Mouse (Mus musculus): ENCODE measurements at regions not wholly inside any gene's neighbourhood (a gene's known extent, or its start where the extent isn't known, plus 50 kb on each side); places are given as distances from the start of the nearest gene placed in this dataset.
"Not testable (repeated sequence)": the region's sequence is repeated elsewhere in the genome, so short reads cannot be mapped to it uniquely, and the experiment has no call there.

GRCm38 (mm10) chr6:22523582-22524234 is 167.7 kb upstream of the Fam3c start:
- in situ Hi-C loops (cut with MboI; ENCODE audit: unreplicated experiment in 2 of 2), result loop anchor here in 1 of 2 experiments (25.0 kb wide), 1 partner anchor 736 kb away; no protein-coding TSS in a partner anchor

- in situ Hi-C loops (cut with MboI; ENCODE audit: unreplicated experiment in 2 of 2), result loop anchor here in 1 of 2 experiments (25.0 kb wide), 1 partner anchor 720 kb away; no protein-coding TSS in a partner anchor
Measured at GRCm38 (mm10) chr6:22506871-22507270, 150.8 kb upstream of the Fam3c start.

GRCm38 (mm10) chr6:22497306-22497705 is 141.3 kb upstream of the Fam3c start:
- in situ Hi-C loops (cut with MboI; ENCODE audit: unreplicated experiment in 2 of 2), result loop anchor here in 1 of 2 experiments (5.0 kb wide), 1 partner anchor 375 kb away; no protein-coding TSS in a partner anchor

DNA sequence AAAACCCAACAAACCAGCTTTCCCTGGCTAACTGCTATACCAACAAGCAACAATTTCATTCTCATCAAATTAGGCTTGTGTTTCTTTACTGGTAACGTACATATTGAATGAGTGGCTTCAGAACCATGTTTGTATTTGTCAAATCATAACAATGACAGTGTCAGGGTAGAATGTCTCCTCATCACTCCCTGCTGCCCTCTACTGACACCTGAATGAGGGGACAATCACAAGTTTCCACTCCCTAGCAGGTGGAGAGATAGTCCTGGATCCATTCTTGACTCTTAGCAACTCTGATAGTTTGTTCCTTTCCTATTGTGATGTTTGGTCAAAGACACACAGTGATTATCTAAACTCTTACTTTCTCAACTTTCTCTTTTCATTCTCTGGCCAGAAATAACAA is 140.4 kb upstream of the Fam3c start:
- in situ Hi-C loops (cut with MboI; ENCODE audit: unreplicated experiment in 2 of 2), result loop anchor here in 1 of 2 experiments (5.0 kb wide), 1 partner anchor 374 kb away; no protein-coding TSS in a partner anchor

- in situ Hi-C loops (cut with MboI; ENCODE audit: unreplicated experiment in 2 of 2), result loop anchor here (5.0 kb wide), 3 partner anchors 86 to 371 kb away; no protein-coding TSS in a partner anchor
Measured at GRCm38 (mm10) chr6:22493632-22494260, 137.7 kb upstream of the Fam3c start.

- in situ Hi-C loops (cut with MboI; ENCODE audit: unreplicated experiment in 2 of 2), result loop anchor here (5.0 kb wide), 3 partner anchors 86 to 371 kb away; no protein-coding TSS in a partner anchor
Measured at GRCm38 (mm10) chr6:22492896-22493295, 136.9 kb upstream of the Fam3c start.

- in situ Hi-C loops (cut with MboI; ENCODE audit: unreplicated experiment in 2 of 2), result loop anchor here (5.0 kb wide), 3 partner anchors 83 to 368 kb away; no protein-coding TSS in a partner anchor
Measured at GRCm38 (mm10) chr6:22490762-22491161, 134.7 kb upstream of the Fam3c start.

DNA sequence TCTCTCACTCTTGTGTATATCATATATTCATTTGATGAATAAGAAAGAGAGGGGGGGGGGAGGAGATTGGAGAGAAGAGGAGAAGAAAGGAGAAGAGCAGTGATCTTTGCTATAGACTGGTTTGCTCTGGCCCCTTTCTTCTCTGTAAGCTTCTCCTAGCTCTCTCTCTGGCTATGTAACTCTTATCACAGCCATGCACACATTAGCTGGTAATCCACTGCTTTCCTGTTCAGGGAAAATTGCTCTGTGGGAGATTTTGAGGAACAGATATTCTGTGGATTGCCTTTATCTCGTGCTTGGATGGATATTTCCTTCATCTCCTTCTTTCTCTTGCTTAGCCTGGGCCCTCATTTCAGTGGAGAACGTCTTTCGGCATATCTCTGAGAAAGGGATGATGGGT is 131.4 kb upstream of the Fam3c start:
- in situ Hi-C loops (cut with MboI; ENCODE audit: unreplicated experiment in 2 of 2), result no loop called here

DNA sequence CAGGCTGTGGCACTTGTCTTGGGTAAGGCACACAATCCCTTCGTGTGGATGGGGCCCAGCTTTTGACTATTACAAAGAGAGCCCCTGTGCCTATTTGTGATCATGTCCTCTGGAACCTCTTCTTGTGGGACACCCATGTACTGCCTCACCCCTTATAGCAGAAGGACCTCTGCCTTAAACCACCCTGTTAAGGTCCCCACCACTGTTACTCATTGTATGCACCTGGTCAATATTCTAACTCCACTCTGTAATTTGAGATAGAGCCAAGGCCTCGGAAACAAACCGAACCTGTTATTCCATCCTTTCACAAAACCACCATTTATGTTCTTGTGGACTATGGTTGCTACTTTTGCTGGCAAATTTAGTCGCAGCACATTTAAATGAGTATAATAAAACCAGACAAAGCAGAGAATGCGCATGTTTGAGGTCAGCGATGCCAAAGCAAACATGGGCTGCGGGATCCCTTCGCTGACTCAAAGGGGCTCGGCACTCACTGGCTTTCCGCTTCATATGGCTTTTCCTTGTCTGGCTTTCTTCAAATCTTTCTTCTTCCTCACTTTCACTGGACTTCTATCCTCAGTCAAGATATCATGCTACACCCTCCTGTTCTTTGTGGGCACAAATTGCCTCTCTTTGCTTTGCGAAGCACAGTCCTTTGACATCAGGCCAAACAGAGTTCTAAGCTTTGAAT is 129.9 kb upstream of the Fam3c start:
- in situ Hi-C loops (cut with MboI; ENCODE audit: unreplicated experiment in 2 of 2), result no loop called here

DNA sequence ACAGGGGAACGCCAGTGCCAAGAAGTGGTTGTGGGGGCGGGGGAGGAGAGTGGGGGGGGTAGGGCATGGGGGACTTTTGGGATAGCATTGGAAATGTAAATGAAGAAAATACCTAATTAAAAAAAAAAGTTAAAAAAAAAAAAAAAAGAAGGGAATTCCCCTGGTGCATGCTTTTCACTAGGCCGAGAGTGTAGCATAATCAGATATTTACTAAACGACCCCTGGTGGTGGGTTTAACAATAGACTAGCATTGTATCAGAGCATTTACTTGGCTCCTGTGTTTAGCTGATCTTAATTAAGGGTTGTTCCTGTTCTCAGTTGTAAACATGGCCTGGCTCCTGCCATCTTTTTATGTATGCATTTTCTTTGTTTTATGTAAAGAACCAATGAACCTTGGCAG is 126.2 kb upstream of the Fam3c start:
- in situ Hi-C loops (cut with MboI; ENCODE audit: unreplicated experiment in 2 of 2), result not testable (repeated sequence)

GRCm38 (mm10) chr6:22474604-22475003 is 118.6 kb upstream of the Fam3c start:
- in situ Hi-C loops (cut with MboI; ENCODE audit: unreplicated experiment in 2 of 2), result loop anchor here in 1 of 2 experiments (10.0 to 25.0 kb wide), 2 partner anchors 120 to 512 kb away; partner anchors contain the start of gene Fam3c

DNA sequence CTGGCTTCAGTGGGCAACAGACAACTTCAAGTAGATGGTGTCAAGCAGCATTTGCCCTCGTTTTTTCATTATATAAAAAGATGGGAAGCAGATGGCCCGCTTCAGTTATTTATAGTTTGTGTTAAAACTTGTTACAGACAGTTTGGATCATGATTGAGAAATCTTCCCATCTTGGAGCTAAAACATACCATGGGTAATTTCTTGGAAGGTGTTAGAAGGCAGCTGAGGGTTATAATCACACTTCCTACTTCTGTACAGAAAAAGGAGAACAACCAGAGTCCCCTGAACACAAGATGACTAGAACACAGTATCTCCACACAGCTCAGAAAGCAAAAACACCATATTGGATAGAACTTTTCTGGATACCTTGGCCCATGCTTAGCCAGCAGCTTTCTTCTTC is 118.0 kb upstream of the Fam3c start:
- in situ Hi-C loops (cut with MboI; ENCODE audit: unreplicated experiment in 2 of 2), result loop anchor here in 1 of 2 experiments (10.0 to 25.0 kb wide), 2 partner anchors 119 to 512 kb away; partner anchors contain the start of gene Fam3c

DNA sequence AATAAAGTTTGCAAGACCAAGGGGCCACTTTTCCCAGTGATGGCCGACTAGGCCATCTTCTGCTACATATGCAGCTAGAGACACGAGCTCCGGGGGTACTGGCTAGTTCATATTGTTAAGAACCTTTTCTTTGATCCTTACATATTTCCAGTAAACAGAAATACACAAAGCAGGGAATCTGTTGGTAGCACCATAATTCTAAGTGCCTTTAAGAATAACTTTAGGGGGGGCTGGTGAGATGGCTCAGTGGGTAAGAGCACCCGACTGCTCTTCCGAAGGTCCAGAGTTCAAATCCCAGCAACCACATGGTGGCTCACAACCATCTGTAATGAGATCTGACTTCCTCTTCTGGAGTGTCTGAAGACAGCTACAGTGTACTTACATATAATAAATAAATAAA is 116.4 kb upstream of the Fam3c start:
- in situ Hi-C loops (cut with MboI; ENCODE audit: unreplicated experiment in 2 of 2), result loop anchor here in 1 of 2 experiments (10.0 to 25.0 kb wide), 2 partner anchors 118 to 510 kb away; partner anchors contain the start of gene Fam3c

GRCm38 (mm10) chr6:22467334-22467993 is 111.4 kb upstream of the Fam3c start:
- in situ Hi-C loops (cut with MboI; ENCODE audit: unreplicated experiment in 2 of 2), result loop anchor here in 1 of 2 experiments (25.0 kb wide), 1 partner anchor 505 kb away; no protein-coding TSS in a partner anchor

DNA sequence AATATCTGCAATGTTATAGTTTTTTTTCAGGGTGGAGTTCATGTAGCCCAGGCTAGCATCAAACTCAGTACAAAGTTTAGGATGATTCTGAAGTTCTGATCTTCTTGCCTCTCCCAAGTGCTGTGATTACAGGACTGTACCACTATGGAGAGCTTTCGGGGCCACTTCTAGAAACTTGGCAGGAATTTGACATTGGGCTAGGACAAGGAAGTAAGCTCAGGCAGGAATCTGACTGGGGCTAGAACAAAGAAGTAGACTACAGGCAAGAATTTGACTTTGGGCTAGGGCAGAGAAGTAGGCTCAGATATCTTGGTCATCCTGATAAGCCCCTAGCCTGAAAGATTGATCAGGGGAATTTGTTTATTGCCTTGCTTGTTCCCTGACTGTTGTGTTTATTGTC is 109.9 kb upstream of the Fam3c start:
- in situ Hi-C loops (cut with MboI; ENCODE audit: unreplicated experiment in 2 of 2), result loop anchor here in 1 of 2 experiments (25.0 kb wide), 1 partner anchor 504 kb away; no protein-coding TSS in a partner anchor

GRCm38 (mm10) chr6:22459440-22460016 is 103.5 kb upstream of the Fam3c start:
- in situ Hi-C loops (cut with MboI; ENCODE audit: unreplicated experiment in 2 of 2), result loop anchor here in 1 of 2 experiments (25.0 kb wide), 1 partner anchor 497 kb away; no protein-coding TSS in a partner anchor

GRCm38 (mm10) chr6:22452203-22452602 is 96.2 kb upstream of the Fam3c start:
- in situ Hi-C loops (cut with MboI; ENCODE audit: unreplicated experiment in 2 of 2), result loop anchor here in 1 of 2 experiments (25.0 kb wide), 1 partner anchor 490 kb away; no protein-coding TSS in a partner anchor

GRCm38 (mm10) chr6:22450501-22450900 is 94.5 kb upstream of the Fam3c start:
- in situ Hi-C loops (cut with MboI; ENCODE audit: unreplicated experiment in 2 of 2), result loop anchor here in 1 of 2 experiments (25.0 kb wide), 1 partner anchor 488 kb away; no protein-coding TSS in a partner anchor

- in situ Hi-C loops (cut with MboI; ENCODE audit: unreplicated experiment in 2 of 2), result no loop called here
Measured at GRCm38 (mm10) chr6:22448906-22449305, 92.9 kb upstream of the Fam3c start.
